Mouse (Mus musculus) cortical plate, adult 2 months (tissue): ENCODE measurements around the gene Fbxl19. TPM values are rescaled to one million over a fixed set of nuclear protein-coding genes. Genes with fewer than 3 reads are reported as not detected.
A peak's percentile ranks its signal among the peaks of the same experiment; 100 is the strongest.

Experiments
- H3K27ac ChIP-seq: fragments of 200-500 bp; 2 replicates; pipeline ENCODE4 v1.5.1; 2012; ENCODE audit warnings: low read length, control low read depth, inconsistent platforms; ENCODE audit not compliant: insufficient read depth
- H3K4me1 ChIP-seq: fragments of 200-500 bp; 2 replicates; pipeline ENCODE4 v1.6.1; 2011; ENCODE audit warnings: low read length; ENCODE audit not compliant: control insufficient read depth, insufficient read depth
- H3K4me3 ChIP-seq: fragments of 200-500 bp; 2 replicates; pipeline ENCODE4 v1.5.1; 2011; ENCODE audit warnings: mild to moderate bottlenecking, low read length, control low read depth; ENCODE audit not compliant: insufficient read depth
- CTCF ChIP-seq: fragments of 200-500 bp; IDR thresholded peaks from 2 replicates; pipeline ENCODE4 v1.5.1; 2011; ENCODE audit warnings: mild to moderate bottlenecking, control low read depth, low read length; ENCODE audit not compliant: insufficient read depth; ENCODE audit errors: extremely low read depth
- POLR2A ChIP-seq: fragments of 200-500 bp; IDR thresholded peaks from 2 replicates; pipeline ENCODE4 v1.6.1; 2011; ENCODE audit warnings: mild to moderate bottlenecking, low read length, control low read depth; ENCODE audit not compliant: insufficient read depth; ENCODE audit errors: extremely low read depth
- polyA plus RNA-seq: library from polyadenylated mRNA; depleted of rRNA; stranded (reverse); fragments of >200 nt; gene quantifications from 2 replicates; pipeline ENCODE4 v1.2.3, GENCODE M21; 2012; rRNA removed

Fbxl19 gene
- 59.2 and 60.7 TPM in 2 replicates for polyA plus RNA-seq

- Histone ChIP-seq H3K4me3 (peak within 1 kb of the TSS; percentile 32), H3K4me1 (no peaks in the 10 kb centered on the region), H3K27ac (no peak within 1 kb of the TSS)
- TF ChIP-seq POLR2A (no peak), CTCF (peak; percentile 57)
Measured at GRCm38 (mm10) chr7:127744366-127745045, at the start of gene Fbxl19. Gene Fbxl19 (plus strand): TSS chr7:127744543.

- Histone ChIP-seq H3K27ac (no peak overlapping the region), H3K4me1 (no peaks in the 10 kb centered on the region), H3K4me3 (no peak overlapping the region)
- TF ChIP-seq POLR2A = no peak
- TF ChIP-seq CTCF = no peak
Measured at GRCm38 (mm10) chr7:127698986-127699385, 45.4 kb upstream of the Fbxl19 start.

- H3K27ac ChIP-seq = no peak overlapping the region
- no peak for TF ChIP-seq POLR2A
- TF ChIP-seq CTCF = no peak
Measured at GRCm38 (mm10) chr7:127700712-127701331, 43.5 kb upstream of the Fbxl19 start.

GRCm38 (mm10) chr7:127703561-127704178 is 40.7 kb upstream of the Fbxl19 start:
- Histone ChIP-seq H3K27ac (no peak overlapping the region), H3K4me1 (no peaks in the 10 kb centered on the region), H3K4me3 (no peak overlapping the region)
- TF ChIP-seq CTCF (no peak), POLR2A (no peak)

More at GRCm38 (mm10) chr7:127700712-127701331, 43.5 kb upstream of the Fbxl19 start:
- H3K4me1 ChIP-seq = no peaks in the 10 kb centered on the region
- no peak overlapping the region for H3K4me3 ChIP-seq

GRCm38 (mm10) chr7:127704598-127704997 is 39.7 kb upstream of the Fbxl19 start:
- TF ChIP-seq POLR2A = no peak
- TF ChIP-seq CTCF = no peak
- Histone ChIP-seq H3K4me3 (no peak overlapping the region), H3K4me1 (no peaks in the 10 kb centered on the region; the same call in 1 of the 2 replicates), H3K27ac (no peak overlapping the region)

- Histone ChIP-seq H3K4me3 (no peak overlapping the region), H3K27ac (no peak overlapping the region), H3K4me1 (no peaks in the 10 kb centered on the region; the same call in 1 of the 2 replicates)
- TF ChIP-seq POLR2A (no peak), CTCF (no peak)
Measured at GRCm38 (mm10) chr7:127705706-127706105, 38.6 kb upstream of the Fbxl19 start.

GRCm38 (mm10) chr7:127707045-127707956 is 37.0 kb upstream of the Fbxl19 start:
- no peak for TF ChIP-seq POLR2A
- TF ChIP-seq CTCF = no peak
- Histone ChIP-seq H3K4me3 (peak overlapping the region; percentile 43), H3K27ac (no peak overlapping the region), H3K4me1 (no peaks in the 10 kb centered on the region; the same call in 1 of the 2 replicates)

- no peak for TF ChIP-seq CTCF
- no peak for TF ChIP-seq POLR2A
Measured at GRCm38 (mm10) chr7:127707957-127708206, 36.5 kb upstream of the Fbxl19 start.

GRCm38 (mm10) chr7:127708207-127709078 is 35.9 kb upstream of the Fbxl19 start, which contains the start of gene Bcl7c:
Gene Bcl7c (minus strand): TSS chr7:127708933.
- peak within 1 kb of the TSS; percentile 43 for H3K4me3 ChIP-seq
- H3K4me1 ChIP-seq = no peaks in the 10 kb centered on the region; the same call in 1 of the 2 replicates
- TF ChIP-seq CTCF (no peak), POLR2A (no peak)
- peak within 1 kb of the TSS; percentile 91 for H3K27ac ChIP-seq

More at GRCm38 (mm10) chr7:127707957-127708206, 36.5 kb upstream of the Fbxl19 start:
- Histone ChIP-seq H3K27ac (no peak overlapping the region), H3K4me3 (peak overlapping the region; percentile 43), H3K4me1 (no peaks in the 10 kb centered on the region; the same call in 1 of the 2 replicates)
